Mouse (Mus musculus) MEL (cell line): Measurements from ENCODE around the gene Vmp1. TPM values are rescaled to one million over a fixed set of nuclear protein-coding genes. Genes with fewer than 3 reads are reported as not detected.

ENCODE experiments used
- DNase-seq: peaks from one replicate; pipeline ENCODE4 v3.0.0; 2011; ENCODE audit warnings: low read depth, low spot score
- H3K27ac ChIP-seq: 2 replicates; pipeline ENCODE4 v1.5.1; 2012; ENCODE audit warnings: low read depth, mild to moderate bottlenecking, control low read depth, low read length, moderate library complexity; ENCODE audit not compliant: control insufficient read depth
- H3K27me3 ChIP-seq, 2 experiments: fragments of 150-350 bp in 1 of 2; sonication (generic) in 1 of 2; 2 replicates each; pipeline ENCODE4 v1.6.1; 2012; ENCODE audit warnings: low read length in 2 of 2, mild to moderate bottlenecking in 2 of 2, improper control_type of control experiment in 1 of 2, moderate library complexity in 1 of 2; ENCODE audit not compliant: insufficient read depth in 2 of 2, control insufficient read depth in 1 of 2
- H3K36me3 ChIP-seq, 2 experiments: 2 replicates each; pipeline ENCODE4 v1.6.1; 2012 to 2014; ENCODE audit warnings: low read length in 2 of 2, improper control_type of control experiment in 1 of 2, inconsistent platforms in 1 of 2, mild to moderate bottlenecking in 1 of 2; ENCODE audit not compliant: insufficient read depth in 2 of 2, control insufficient read depth in 1 of 2
- H3K4me1 ChIP-seq, 2 experiments: fragments of 150-350 bp in 1 of 2; sonication (generic) in 1 of 2; 2 replicates each; pipeline ENCODE4 v1.6.1; 2012; ENCODE audit warnings: low read length in 2 of 2, improper control_type of control experiment in 1 of 2, mild to moderate bottlenecking in 1 of 2; ENCODE audit not compliant: insufficient read depth in 2 of 2, control insufficient read depth in 1 of 2
- H3K4me3 ChIP-seq, 2 experiments: fragments of 150-350 bp in 1 of 2; sonication (generic) in 1 of 2; 2 replicates each; pipeline ENCODE4 v1.5.1; 2012; ENCODE audit warnings: low read depth in 2 of 2, low read length in 2 of 2, mild to moderate bottlenecking in 2 of 2, moderate library complexity in 2 of 2, control low read depth in 1 of 2, improper control_type of control experiment in 1 of 2; ENCODE audit not compliant: control insufficient read depth in 1 of 2, insufficient read depth in 1 of 2
- H3K79me2 ChIP-seq: 2 replicates; pipeline ENCODE4 v1.6.1; 2012; ENCODE audit warnings: mild to moderate bottlenecking, low read length, moderate library complexity; ENCODE audit not compliant: control insufficient read depth, poor library complexity, insufficient read depth
- H3K9ac ChIP-seq: 2 replicates; pipeline ENCODE4 v1.6.1; 2012; ENCODE audit warnings: low read depth, mild to moderate bottlenecking, control low read depth, low read length, moderate library complexity; ENCODE audit not compliant: control insufficient read depth, poor library complexity, severe bottlenecking
- H3K9me3 ChIP-seq: fragments of 150-350 bp; sonication (generic); replicated peaks from 2 replicates; pipeline ENCODE4 v1.6.1; 2012; ENCODE audit warnings: mild to moderate bottlenecking, low read length, improper control_type of control experiment, moderate library complexity; ENCODE audit not compliant: insufficient read depth
- BHLHE40 ChIP-seq: IDR thresholded peaks from 2 replicates; pipeline ENCODE4 v1.6.1; 2012; ENCODE audit warnings: low read depth, mild to moderate bottlenecking, inconsistent platforms, low read length, improper control_type of control experiment, borderline replicate concordance
- CHD2 ChIP-seq: IDR thresholded peaks from 2 replicates; pipeline ENCODE4 v1.6.1; 2011; ENCODE audit warnings: low read length, improper control_type of control experiment
- E2F4 ChIP-seq: IDR thresholded peaks from 2 replicates; pipeline ENCODE4 v1.6.1; 2011; ENCODE audit warnings: low read depth, low read length, improper control_type of control experiment, borderline replicate concordance
- ELF1 ChIP-seq: IDR thresholded peaks from 2 replicates; pipeline ENCODE4 v1.6.1; 2014; ENCODE audit warnings: low read depth, mild to moderate bottlenecking, inconsistent platforms, low read length, improper control_type of control experiment, moderate library complexity
- EP300 ChIP-seq, 2 experiments: IDR thresholded peaks; 2 replicates each; pipeline ENCODE4 v1.6.1; 2011; ENCODE audit warnings: improper control_type of control experiment in 2 of 2, low read length in 2 of 2, low read depth in 1 of 2, mild to moderate bottlenecking in 1 of 2
- ETS1 ChIP-seq: IDR thresholded peaks from 2 replicates; pipeline ENCODE4 v1.6.1; 2012; ENCODE audit warnings: low read depth, mild to moderate bottlenecking, inconsistent platforms, low read length, improper control_type of control experiment, moderate library complexity
- GABPA ChIP-seq: IDR thresholded peaks from 2 replicates; pipeline ENCODE4 v1.6.1; 2012; ENCODE audit warnings: low read depth, mild to moderate bottlenecking, inconsistent platforms, low read length, improper control_type of control experiment, moderate library complexity
- GATA1 ChIP-seq: IDR thresholded peaks from 2 replicates; pipeline ENCODE4 v1.6.1; 2011; ENCODE audit warnings: low read depth, low read length, improper control_type of control experiment
- HCFC1 ChIP-seq: IDR thresholded peaks from 2 replicates; pipeline ENCODE4 v1.6.1; 2012; ENCODE audit warnings: low read depth, mild to moderate bottlenecking, inconsistent platforms, low read length, improper control_type of control experiment, moderate library complexity
- JUND ChIP-seq: IDR thresholded peaks from 2 replicates; pipeline ENCODE4 v1.6.1; 2011; ENCODE audit warnings: low read depth, mild to moderate bottlenecking, improper control_type of control experiment, low read length
- KAT2A ChIP-seq: conservative IDR thresholded peaks from 2 replicates; pipeline ENCODE4 v1.6.1; 2012; ENCODE audit warnings: low read depth, low read length, improper control_type of control experiment, inconsistent platforms
- MAFK ChIP-seq: IDR thresholded peaks from 2 replicates; pipeline ENCODE4 v1.6.1; 2011; ENCODE audit warnings: low read depth, mild to moderate bottlenecking, low read length, improper control_type of control experiment, borderline replicate concordance
- MAX ChIP-seq: IDR thresholded peaks from 2 replicates; pipeline ENCODE4 v1.6.1; 2011; ENCODE audit warnings: low read length, improper control_type of control experiment
- MAZ ChIP-seq: IDR thresholded peaks from 2 replicates; pipeline ENCODE4 v1.6.1; 2012; ENCODE audit warnings: low read depth, mild to moderate bottlenecking, inconsistent platforms, low read length, improper control_type of control experiment
- MEF2A ChIP-seq: IDR thresholded peaks from 2 replicates; pipeline ENCODE4 v1.6.1; 2014; ENCODE audit warnings: low read depth, mild to moderate bottlenecking, inconsistent platforms, low read length, improper control_type of control experiment; ENCODE audit not compliant: poor library complexity, insufficient replicate concordance, severe bottlenecking; ENCODE audit errors: extremely low read depth
- MXI1 ChIP-seq: IDR thresholded peaks from 2 replicates; pipeline ENCODE4 v1.6.1; 2011; ENCODE audit warnings: mild to moderate bottlenecking, low read depth, low read length, improper control_type of control experiment
- MYC ChIP-seq: IDR thresholded peaks from 2 replicates; pipeline ENCODE4 v1.6.1; 2011; ENCODE audit warnings: low read depth, mild to moderate bottlenecking, low read length, improper control_type of control experiment, moderate library complexity
- NELFE ChIP-seq: IDR thresholded peaks from 2 replicates; pipeline ENCODE4 v1.6.1; 2011; ENCODE audit warnings: low read depth, low read length, improper control_type of control experiment
- NRF1 ChIP-seq: IDR thresholded peaks from 2 replicates; pipeline ENCODE4 v1.6.1; 2014; ENCODE audit warnings: low read depth, mild to moderate bottlenecking, inconsistent platforms, low read length, improper control_type of control experiment, moderate library complexity; ENCODE audit not compliant: poor library complexity, insufficient read depth, severe bottlenecking
- POLR2A ChIP-seq, 2 experiments: IDR thresholded peaks; 2 replicates each; pipeline ENCODE4 v1.6.1; 2011 to 2012; ENCODE audit warnings: low read length in 2 of 2, mild to moderate bottlenecking in 2 of 2, control low read depth in 1 of 2, improper control_type of control experiment in 1 of 2, low read depth in 1 of 2, moderate library complexity in 1 of 2; ENCODE audit not compliant: control insufficient read depth in 1 of 2, insufficient read depth in 1 of 2, poor library complexity in 1 of 2
- POLR2AphosphoS2 ChIP-seq: IDR thresholded peaks from 2 replicates; pipeline ENCODE4 v1.6.1; 2011; ENCODE audit warnings: low read length, improper control_type of control experiment
- RAD21 ChIP-seq: IDR thresholded peaks from 2 replicates; pipeline ENCODE4 v1.6.1; 2011; ENCODE audit warnings: mild to moderate bottlenecking, low read depth, low read length, improper control_type of control experiment
- RCOR1 ChIP-seq: IDR thresholded peaks from 2 replicates; pipeline ENCODE4 v1.6.1; 2012; ENCODE audit warnings: low read depth, mild to moderate bottlenecking, inconsistent platforms, low read length, improper control_type of control experiment
- SIN3A ChIP-seq: IDR thresholded peaks from 2 replicates; pipeline ENCODE4 v1.6.1; 2012; ENCODE audit warnings: low read length, improper control_type of control experiment, inconsistent platforms
- SMC3 ChIP-seq: IDR thresholded peaks from 2 replicates; pipeline ENCODE4 v1.6.1; 2011; ENCODE audit warnings: low read depth, low read length, improper control_type of control experiment
- TAL1 ChIP-seq: IDR thresholded peaks from 2 replicates; pipeline ENCODE4 v1.6.1; 2012; ENCODE audit warnings: mild to moderate bottlenecking, inconsistent platforms, low read length, moderate library complexity, mixed read lengths
- UBTF ChIP-seq: IDR thresholded peaks from 2 replicates; pipeline ENCODE4 v1.6.1; 2012; ENCODE audit warnings: low read depth, mild to moderate bottlenecking, inconsistent platforms, low read length, improper control_type of control experiment, moderate library complexity, borderline replicate concordance; ENCODE audit not compliant: insufficient read depth
- ZC3H11A ChIP-seq: IDR thresholded peaks from 2 replicates; pipeline ENCODE4 v1.6.1; 2012; ENCODE audit warnings: low read depth, mild to moderate bottlenecking, inconsistent platforms, low read length, improper control_type of control experiment
- ZMIZ1 ChIP-seq: IDR thresholded peaks from 2 replicates; pipeline ENCODE4 v1.6.1; 2012; ENCODE audit warnings: low read depth, mild to moderate bottlenecking, inconsistent platforms, low read length, improper control_type of control experiment, moderate library complexity
- ZNF384 ChIP-seq: IDR thresholded peaks from 2 replicates; pipeline ENCODE4 v1.6.1; 2012; ENCODE audit warnings: low read depth, mild to moderate bottlenecking, inconsistent platforms, low read length, improper control_type of control experiment
- polyA plus RNA-seq, 2 experiments: library from polyadenylated mRNA; stranded (reverse) in 1 of 2; unstranded in 1 of 2; fragments of >175 nt in 1 of 2; fragments of >200 nt in 1 of 2; gene quantifications; 2 replicates each; pipeline versions ENCODE4 v1.2.1 to v1.2.4; 2012; ENCODE audit warnings: low replicate concordance in 2 of 2, low read depth in 1 of 2; ENCODE audit not compliant: insufficient read length in 2 of 2, insufficient read depth in 1 of 2, missing spikeins in 1 of 2
- total RNA-seq: library from RNA; depleted of rRNA; stranded (reverse); fragments of 300-350 nt; gene quantifications from 2 replicates; pipeline ENCODE4 v1.2.3, GENCODE M21; 2012

Gene Vmp1
- total and polyA plus RNA-seq, 3 experiments, result 61.8 to 94.9 TPM; not detected in 1

DNA sequence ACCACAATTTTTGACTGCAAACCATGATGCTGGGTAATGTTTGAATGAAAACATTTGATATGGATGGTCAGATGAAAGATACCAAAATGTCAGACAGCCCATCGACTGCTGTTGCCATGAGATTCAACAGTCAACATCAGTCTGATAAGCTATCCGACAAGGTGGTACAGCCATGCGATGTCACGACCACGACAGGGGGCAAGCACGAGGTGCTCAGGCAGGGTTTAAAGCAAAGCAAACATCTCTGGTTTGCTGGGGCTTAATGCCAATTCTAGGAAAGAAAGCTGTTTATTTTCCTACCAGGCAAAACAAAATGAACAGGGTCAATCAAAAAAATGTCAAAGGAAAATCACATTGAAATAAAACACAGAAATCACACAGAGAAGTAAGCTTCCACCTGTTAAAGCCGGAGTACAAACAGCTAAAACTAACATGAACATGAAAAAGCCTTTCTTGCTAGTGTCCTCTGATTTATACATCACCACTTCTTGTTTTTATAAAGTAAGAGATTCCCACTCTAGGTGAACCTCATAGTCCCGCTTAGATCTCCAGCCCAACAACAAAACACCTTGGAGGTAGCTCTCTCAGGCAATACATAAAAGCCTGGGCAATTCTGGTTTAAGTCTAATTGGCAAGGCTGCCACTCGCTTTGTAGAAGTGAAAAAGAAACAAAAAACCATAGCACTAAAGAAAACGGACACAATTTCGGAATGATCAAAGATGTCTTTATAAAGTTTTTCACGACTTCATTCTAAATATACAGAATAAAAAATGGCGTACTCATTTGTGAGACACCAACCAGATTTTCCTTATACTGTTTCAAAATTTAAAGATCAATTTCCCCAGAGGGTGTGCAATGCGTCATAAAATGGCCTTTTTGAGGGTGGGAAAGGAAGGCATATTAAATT is 99.4 kb downstream of the Vmp1 start (continued):
- TF ChIP-seq NRF1, result no peak
- no peak for TF ChIP-seq KAT2A
- TF ChIP-seq ELF1, result no peak
- peak in 1 of 2 experiments; percentile 50; a peak in 2 of 4 replicates for TF ChIP-seq POLR2A (IDR thresholded peaks at IDR 0.05; ENCODE audit: control insufficient read depth in 1 of 2, insufficient read depth in 1 of 2, low read depth in 1 of 2, low read length in 2 of 2, poor library complexity in 1 of 2)
- TF ChIP-seq MAFK, result 0 out of 2 replicates have a peak, but pooled peaks have one; percentile 16

- peak overlapping the region; percentile 30 to 88 for H3K4me3 ChIP-seq
- H3K9me3 ChIP-seq, result no peaks in the 10 kb centered on the region
- H3K36me3 ChIP-seq, result peaks cover 4 to 28% of the 10 kb centered on the region in 2 experiments; a peak in 3 of 4 replicates
- H3K27ac ChIP-seq, result peak overlapping the region; percentile 96
- peak; percentile 65 for DNase-seq
- peak overlapping the region; percentile 88 for H3K9ac ChIP-seq
- H3K27me3 ChIP-seq, result no peaks in the 10 kb centered on the region
- peaks cover 11 to 20% of the 10 kb centered on the region in 2 experiments for H3K4me1 ChIP-seq
- peaks cover 35% of the 10 kb centered on the region for H3K79me2 ChIP-seq
- TF ChIP-seq SIN3A (0 out of 2 replicates have a peak, but pooled peaks have one; percentile 36), E2F4 (no peak), POLR2AphosphoS2 (no peak), ETS1 (0 out of 2 replicates have a peak, but pooled peaks have one; percentile 9), ZNF384 (0 out of 2 replicates have a peak, but pooled peaks have one; percentile 5), HCFC1 (no peak), SMC3 (0 out of 2 replicates have a peak, but pooled peaks have one; percentile 2), MXI1 (no peak), MYC (peak; percentile 10; the same call in 1 of the 2 replicates), MAZ (0 out of 2 replicates have a peak, but pooled peaks have one; percentile 48), NELFE (0 out of 2 replicates have a peak, but pooled peaks have one; percentile 9), ZC3H11A (no peak; the same call in 1 of the 2 replicates), GABPA (no peak), UBTF (no peak), POLR2A (IDR thresholded peaks at IDR 0.05; ENCODE audit: control insufficient read depth in 1 of 2, insufficient read depth in 1 of 2, low read depth in 1 of 2, low read length in 2 of 2, poor library complexity in 1 of 2) (no peak; a peak in 1 of 4 replicates), ELF1 (no peak), JUND (no peak), NRF1 (no peak), ZMIZ1 (0 out of 2 replicates have a peak, but pooled peaks have one; percentile 16), CHD2 (no peak), TAL1 (no peak), GATA1 (no peak; the same call in 1 of the 2 replicates), MAFK (no peak), RAD21 (no peak), MAX (no peak), BHLHE40 (0 out of 2 replicates have a peak, but pooled peaks have one; percentile 27), EP300 (IDR thresholded peaks at IDR 0.05; ENCODE audit: low read depth in 1 of 2, low read length in 2 of 2) (peak in 1 of 2 experiments; percentile 3; a peak in 1 of 4 replicates), RCOR1 (peak; percentile 3; the same call in 1 of the 2 replicates), MEF2A (no peak)
These were observed 100.3 kb downstream of the Vmp1 start for GRCm38 (mm10) chr11:86583313-86583825.
